Mouse (Mus musculus) small intestine, adult 2 months (tissue): ENCODE measurements at regions not wholly inside any gene's neighbourhood (a gene's known extent, or its start where the extent isn't known, plus 50 kb on each side); places are given as distances from the start of the nearest gene placed in this dataset.

Source experiments
- H3K27ac ChIP-seq: fragments of 200-500 bp; 2 replicates; pipeline ENCODE4 v1.5.1; 2012; ENCODE audit warnings: low read depth, low read length, control low read depth, inconsistent platforms; ENCODE audit not compliant: insufficient read depth
- H3K27me3 ChIP-seq: fragments of 200-500 bp; 2 replicates; pipeline ENCODE4 v1.6.1; 2012; ENCODE audit warnings: mild to moderate bottlenecking, moderate library complexity, low read length, inconsistent platforms; ENCODE audit not compliant: control insufficient read depth, insufficient read depth
- H3K36me3 ChIP-seq: fragments of 200-500 bp; 2 replicates; pipeline ENCODE4 v1.6.1; 2012; ENCODE audit warnings: mild to moderate bottlenecking, low read length, control low read depth, inconsistent platforms; ENCODE audit not compliant: control insufficient read depth, insufficient read depth
- H3K4me1 ChIP-seq: fragments of 200-500 bp; 2 replicates; pipeline ENCODE4 v1.6.1; 2012; ENCODE audit warnings: low read length, inconsistent platforms, mixed read lengths; ENCODE audit not compliant: control insufficient read depth, insufficient read depth, insufficient read length
- H3K4me3 ChIP-seq: fragments of 200-500 bp; 2 replicates; pipeline ENCODE4 v1.5.1; 2012; ENCODE audit warnings: low read depth, mild to moderate bottlenecking, control low read depth, inconsistent platforms, low read length, moderate library complexity
- CTCF ChIP-seq: fragments of 200-500 bp; IDR thresholded peaks from 2 replicates; pipeline ENCODE4 v1.5.1; 2012; ENCODE audit warnings: low read depth, mild to moderate bottlenecking, control low read depth, inconsistent platforms, low read length, moderate library complexity, mixed read lengths; ENCODE audit not compliant: insufficient replicate concordance, insufficient read length; ENCODE audit errors: extremely low read depth
- POLR2A ChIP-seq: fragments of 200-500 bp; IDR thresholded peaks from 2 replicates; pipeline ENCODE4 v1.6.1; 2012; ENCODE audit warnings: low read depth, mild to moderate bottlenecking, control low read depth, inconsistent platforms, low read length, moderate library complexity
- WGBS: fragments of 180-500 bp; shearing (Covaris S2); methylation state at CpG from one replicate; pipeline ENCODE4 v1.1.7; 2018; 5-methylcytosine and 5-hydroxymethylcytosine counted together

DNA sequence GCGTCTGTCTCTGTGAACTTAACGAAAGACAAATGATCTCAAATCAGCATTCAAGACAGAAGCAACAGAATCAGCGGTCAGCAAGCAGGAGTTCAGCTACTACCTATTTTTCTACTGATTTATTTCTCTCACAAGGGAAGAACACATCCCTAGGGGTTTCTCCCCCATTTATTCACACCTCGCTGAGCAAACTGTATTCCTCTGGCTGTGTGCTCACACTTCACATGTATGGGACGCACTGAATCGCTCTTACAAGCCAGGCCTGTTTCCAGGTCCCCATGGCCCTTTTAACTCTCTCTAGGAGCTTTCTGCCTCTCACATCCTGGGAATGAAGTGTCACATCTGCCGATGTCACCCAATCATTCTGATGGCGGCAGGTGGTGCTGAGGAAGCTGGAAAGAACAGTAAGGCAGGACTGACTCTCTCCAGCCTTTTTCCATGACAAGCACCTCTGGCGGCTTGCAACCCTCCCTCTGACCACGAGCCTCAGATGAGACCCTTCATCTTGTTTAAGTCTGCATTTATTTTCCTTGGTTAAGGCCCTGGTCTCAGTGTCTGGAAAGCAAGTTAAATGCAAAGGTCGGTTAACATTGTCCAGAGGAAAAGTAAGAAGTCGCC is 350.3 kb downstream of the 1500009L16Rik start:
- Histone ChIP-seq H3K4me1 (no peaks in the 10 kb centered on the region), H3K4me3 (no peak overlapping the region), H3K27ac (no peak overlapping the region), H3K36me3 (no peaks in the 10 kb centered on the region), H3K27me3 (no peaks in the 10 kb centered on the region)
- no peak for TF ChIP-seq CTCF
- TF ChIP-seq POLR2A, result no peak
- WGBS, result 81% methylated on average over 12 of the region's 12 CpGs

DNA sequence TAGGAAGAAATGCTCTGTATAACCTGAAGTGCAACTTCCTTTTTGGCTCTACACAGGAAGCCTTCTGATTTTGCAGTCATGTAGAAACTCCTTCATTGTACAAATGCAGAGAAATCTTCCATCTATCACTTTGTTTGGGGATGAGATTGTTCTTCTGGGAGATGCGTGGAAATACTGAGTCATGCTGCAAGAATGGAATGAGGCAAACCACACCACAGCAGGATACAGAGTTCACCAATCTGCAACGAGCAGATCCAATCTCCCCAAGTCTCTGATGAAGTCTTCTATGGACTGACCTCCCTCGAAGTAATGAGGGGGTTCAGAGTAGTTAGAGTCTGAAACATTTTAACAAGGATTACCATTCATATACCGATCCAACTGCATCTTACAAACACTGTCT is 352.9 kb downstream of the 1500009L16Rik start:
- 61% methylated on average over 4 of the region's 4 CpGs for WGBS
- no peak overlapping the region for H3K4me3 ChIP-seq
- no peaks in the 10 kb centered on the region for H3K36me3 ChIP-seq
- H3K27me3 ChIP-seq, result no peaks in the 10 kb centered on the region
- H3K4me1 ChIP-seq, result no peaks in the 10 kb centered on the region
- TF ChIP-seq POLR2A (no peak), CTCF (no peak)
- no peak overlapping the region for H3K27ac ChIP-seq

DNA sequence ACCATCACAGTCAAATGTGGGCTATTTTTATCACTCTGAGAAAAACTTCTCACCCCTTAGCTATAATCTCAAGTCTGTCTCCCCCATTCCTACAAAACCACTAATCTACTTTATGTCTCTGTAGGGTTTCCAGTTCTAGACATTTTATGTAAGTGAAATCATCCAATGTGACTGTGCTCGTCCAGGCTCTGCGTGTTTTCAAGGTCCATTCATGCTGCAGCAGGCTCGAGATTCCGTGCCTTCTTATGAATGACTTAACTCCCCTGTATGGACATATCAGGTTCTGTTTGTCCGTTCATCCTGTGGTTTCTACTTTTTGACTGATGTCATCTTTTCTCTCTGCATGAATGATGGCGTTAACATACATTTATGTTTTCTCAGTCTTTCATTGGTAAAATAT is 357.6 kb downstream of the 1500009L16Rik start:
- Histone ChIP-seq H3K4me3 (no peak overlapping the region), H3K4me1 (no peaks in the 10 kb centered on the region), H3K36me3 (no peaks in the 10 kb centered on the region), H3K27ac (no peak overlapping the region), H3K27me3 (no peaks in the 10 kb centered on the region)
- no peak for TF ChIP-seq CTCF
- no peak for TF ChIP-seq POLR2A
- 85% methylated on average over 6 of the region's 6 CpGs for WGBS

DNA sequence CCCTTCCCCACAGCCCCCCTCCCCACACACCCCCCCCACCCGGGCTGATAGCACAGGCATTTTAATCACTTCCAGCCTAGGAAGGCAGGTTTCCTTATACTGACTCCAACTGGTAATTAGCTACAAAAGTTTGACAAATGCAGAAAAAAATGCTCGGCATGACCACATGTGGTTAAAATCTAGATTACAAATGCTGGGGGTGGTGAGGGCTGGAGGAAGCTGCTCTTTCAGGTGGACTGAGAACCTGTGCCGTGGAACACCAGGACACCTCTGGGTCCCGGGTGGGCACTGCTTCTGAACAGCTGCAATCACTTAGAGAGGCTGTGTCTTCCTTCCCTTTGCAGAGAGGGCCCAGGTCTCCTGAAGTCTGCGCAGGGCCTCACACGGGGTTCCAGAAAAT is 358.7 kb downstream of the Nuak1 start:
- H3K27me3 ChIP-seq, result no peaks in the 10 kb centered on the region
- no peak overlapping the region for H3K4me3 ChIP-seq
- no peak for TF ChIP-seq POLR2A
- TF ChIP-seq CTCF, result no peak
- no peaks in the 10 kb centered on the region for H3K36me3 ChIP-seq
- WGBS, result 43% methylated on average over 6 of the region's 6 CpGs
- no peaks in the 10 kb centered on the region for H3K4me1 ChIP-seq
- no peak overlapping the region for H3K27ac ChIP-seq

DNA sequence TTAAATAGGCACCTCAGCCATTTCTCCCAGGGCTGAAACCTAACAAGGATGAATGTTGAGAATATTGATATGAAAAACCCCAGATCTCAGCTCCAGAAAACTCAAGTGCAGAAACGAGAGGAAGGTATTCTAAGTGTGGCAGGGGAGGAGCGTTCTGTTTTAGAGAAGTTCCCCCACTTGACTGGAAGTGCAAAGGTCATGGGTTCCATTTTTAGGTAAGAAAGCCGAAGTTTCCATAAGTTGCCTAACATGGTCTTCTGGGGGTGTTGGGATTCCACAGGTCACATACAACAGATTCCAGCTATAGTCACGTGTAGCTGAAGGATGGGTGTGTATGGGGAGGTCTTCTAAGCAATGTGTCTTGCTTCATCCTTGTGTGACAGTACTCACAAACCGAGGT is 352.9 kb downstream of the Nuak1 start:
- 68% methylated on average over 5 of the region's 5 CpGs for WGBS
- no peaks in the 10 kb centered on the region for H3K4me1 ChIP-seq

DNA sequence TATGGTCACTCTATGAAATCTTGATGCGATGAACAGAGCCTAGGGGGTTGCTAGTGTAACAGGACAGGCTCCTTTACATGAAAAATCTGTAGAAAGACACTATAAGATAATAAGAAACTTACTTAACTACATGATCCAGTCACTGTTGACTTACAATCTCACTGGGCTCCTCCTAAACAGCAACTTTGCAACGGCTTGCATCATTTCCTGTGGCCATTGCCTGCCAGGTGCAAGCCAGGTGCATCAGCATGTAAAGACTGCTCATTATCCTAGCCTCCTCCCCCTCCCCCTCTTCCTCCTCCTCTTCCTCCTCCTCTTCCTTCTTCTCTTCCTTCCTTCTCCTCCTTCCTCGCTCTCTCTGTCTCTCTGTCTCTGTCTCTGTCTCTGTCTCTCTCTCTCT is 352.5 kb downstream of the Nuak1 start:
- Histone ChIP-seq H3K4me3 (no peak overlapping the region), H3K36me3 (no peaks in the 10 kb centered on the region), H3K27ac (no peak overlapping the region), H3K4me1 (no peaks in the 10 kb centered on the region), H3K27me3 (no peaks in the 10 kb centered on the region)
- TF ChIP-seq CTCF (no peak), POLR2A (no peak)
- WGBS, result 75% methylated on average over 3 of the region's 3 CpGs

More for the DNA sequence above, 352.9 kb downstream of the Nuak1 start:
- Histone ChIP-seq H3K36me3 (no peaks in the 10 kb centered on the region), H3K4me3 (no peak overlapping the region), H3K27me3 (no peaks in the 10 kb centered on the region), H3K27ac (no peak overlapping the region)
- TF ChIP-seq POLR2A, result no peak
- no peak for TF ChIP-seq CTCF

DNA sequence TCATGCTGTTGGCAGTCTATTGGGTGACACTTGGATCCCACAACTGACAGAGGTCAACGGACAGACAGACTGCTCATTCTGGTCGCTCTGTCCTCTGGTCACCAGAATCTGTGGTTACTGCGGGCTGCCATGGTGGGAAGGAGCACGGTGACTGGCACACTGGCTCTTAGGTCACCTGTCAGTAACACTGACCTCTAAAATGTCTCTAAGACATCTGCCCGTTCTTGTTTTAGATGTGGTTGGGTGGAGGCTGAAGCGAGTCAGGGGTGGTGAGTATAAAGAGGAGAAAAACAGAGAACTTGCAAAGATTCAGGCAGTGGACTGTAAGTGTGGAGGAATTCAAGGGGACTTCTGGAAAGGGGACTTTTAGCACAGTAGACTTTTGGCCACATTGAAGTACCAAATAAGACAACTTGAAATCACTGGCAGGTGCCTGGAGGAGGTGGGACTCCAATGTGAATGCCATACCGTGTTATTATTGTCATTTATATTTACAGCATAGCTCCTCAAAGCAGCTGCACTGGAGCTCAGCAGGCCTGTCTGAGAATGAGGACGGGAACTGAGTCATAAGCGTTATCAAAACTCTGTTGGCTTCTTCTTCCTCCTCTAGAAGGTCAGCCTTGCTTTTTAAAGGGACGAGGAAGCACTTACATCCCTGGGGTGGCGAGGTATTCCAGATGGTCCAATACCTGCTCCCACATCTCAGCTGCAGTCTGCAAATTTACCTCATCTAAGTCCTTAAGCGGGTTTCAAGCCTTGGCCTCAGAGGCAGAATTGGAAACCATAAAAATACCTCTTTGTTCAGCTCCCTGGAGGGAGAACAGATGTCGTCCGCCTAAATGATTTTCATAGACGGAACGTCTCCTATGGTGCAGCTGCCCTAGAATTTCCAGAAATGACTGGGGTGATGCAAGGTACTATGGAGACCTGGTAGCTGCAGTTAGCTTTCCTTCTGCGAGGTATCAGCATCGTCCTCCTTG is 351.3 kb downstream of the Nuak1 start:
- H3K36me3 ChIP-seq, result no peaks in the 10 kb centered on the region
- no peak overlapping the region for H3K4me3 ChIP-seq
- H3K4me1 ChIP-seq, result no peaks in the 10 kb centered on the region
- no peaks in the 10 kb centered on the region for H3K27me3 ChIP-seq
- TF ChIP-seq POLR2A, result no peak
- no peak for TF ChIP-seq CTCF
- WGBS, result 83% methylated on average over 18 of the region's 18 CpGs
- H3K27ac ChIP-seq, result no peak overlapping the region
